Mouse (Mus musculus) heart, embryonic 16.5 days (tissue): ENCODE measurements around the gene Ifrd2. TPM values are rescaled to one million over a fixed set of nuclear protein-coding genes. Genes with fewer than 3 reads are reported as not detected.
A peak's percentile ranks its signal among the peaks of the same experiment; 100 is the strongest.

ENCODE experiments used
- ATAC-seq: fragments of 200-750 bp; cut with Nextera tagmentation; replicated peaks from 2 replicates; pipeline ENCODE4 v1.8.0; 2017; ENCODE audit warnings: moderate number of reproducible peaks; ENCODE audit not compliant: insufficient read depth, low FRiP score; ENCODE audit errors: extremely low read depth
- H3K27ac ChIP-seq: fragments of 300-500 bp; sonication (generic); 2 replicates; pipeline ENCODE4 v1.5.1; 2014; ENCODE audit warnings: mild to moderate bottlenecking, low read length, control low read depth, moderate library complexity
- H3K27me3 ChIP-seq: fragments of 300-500 bp; sonication (generic); 2 replicates; pipeline ENCODE4 v1.6.1; 2014; ENCODE audit warnings: low read length, mixed read lengths; ENCODE audit not compliant: control insufficient read depth, insufficient read depth
- H3K36me3 ChIP-seq: fragments of 300-500 bp; sonication (generic); 2 replicates; pipeline ENCODE4 v1.6.1; 2014; ENCODE audit not compliant: control insufficient read depth, insufficient read depth
- H3K4me1 ChIP-seq: fragments of 300-500 bp; sonication (generic); 2 replicates; pipeline ENCODE4 v1.6.1; 2014; ENCODE audit warnings: low read length, mixed read lengths; ENCODE audit not compliant: control insufficient read depth, insufficient read depth
- H3K4me2 ChIP-seq: fragments of 300-500 bp; sonication (generic); 2 replicates; pipeline ENCODE4 v1.6.1; 2014; ENCODE audit warnings: low read depth, mild to moderate bottlenecking, control low read depth, low read length
- H3K4me3 ChIP-seq: fragments of 300-500 bp; sonication (generic); 2 replicates; pipeline ENCODE4 v1.5.1; 2014; ENCODE audit warnings: mild to moderate bottlenecking, control low read depth, low read length
- H3K9ac ChIP-seq: fragments of 300-500 bp; sonication (generic); 2 replicates; pipeline ENCODE4 v1.6.1; 2014; ENCODE audit warnings: low read length, control low read depth
- H3K9me3 ChIP-seq: fragments of 300-500 bp; sonication (generic); replicated peaks from 2 replicates; pipeline ENCODE4 v1.6.1; 2016; ENCODE audit warnings: low read length; ENCODE audit not compliant: control insufficient read depth
- WGBS: fragments of 180-500 bp; shearing (Covaris S2); extraction: QIAGEN DNeasy Blood & Tissue Kit; methylation state at CpG from one replicate; pipeline ENCODE4 v1.1.7; 2014; 5-methylcytosine and 5-hydroxymethylcytosine counted together
- polyA plus RNA-seq: library from polyadenylated mRNA; unstranded; fragments of >200 nt; fragmentation: Nextera tagmentation; extraction: Ambion mirVana; gene quantifications from 2 replicates; pipeline ENCODE4 v1.2.1, GENCODE M21; 2015

Gene Ifrd2
- polyA plus RNA-seq, 1 experiment from 2014 or later: 46.5 TPM

GRCm38 (mm10) chr9:107549297-107550074 is 38.0 kb upstream of the Ifrd2 start:
- WGBS: 79% methylated on average over 20 of the region's 20 CpGs
- Histone ChIP-seq H3K4me3 (no peak overlapping the region), H3K9ac (no peak overlapping the region), H3K4me1 (peaks cover 31% of the 10 kb centered on the region), H3K36me3 (peaks cover 3% of the 10 kb centered on the region), H3K27ac (no peak overlapping the region), H3K4me2 (no peak overlapping the region), H3K9me3 (no peaks in the 10 kb centered on the region), H3K27me3 (peaks cover 8% of the 10 kb centered on the region)
- no peak for ATAC-seq

GRCm38 (mm10) chr9:107550491-107551116 is 36.8 kb upstream of the Ifrd2 start:
- H3K4me1 ChIP-seq: peaks cover 32% of the 10 kb centered on the region
- no peak for ATAC-seq
- H3K27ac ChIP-seq: 0 out of 2 replicates have a peak overlapping the region, but pooled peaks have one; percentile 1
- H3K27me3 ChIP-seq: peaks cover 8% of the 10 kb centered on the region
- peak overlapping the region; percentile 71 for H3K9ac ChIP-seq
- no peaks in the 10 kb centered on the region for H3K9me3 ChIP-seq
- no peaks in the 10 kb centered on the region for H3K36me3 ChIP-seq
- peak overlapping the region; percentile 51 for H3K4me3 ChIP-seq
- peak overlapping the region; percentile 91 for H3K4me2 ChIP-seq
- 46% methylated on average over 23 of the region's 23 CpGs for WGBS

DNA sequence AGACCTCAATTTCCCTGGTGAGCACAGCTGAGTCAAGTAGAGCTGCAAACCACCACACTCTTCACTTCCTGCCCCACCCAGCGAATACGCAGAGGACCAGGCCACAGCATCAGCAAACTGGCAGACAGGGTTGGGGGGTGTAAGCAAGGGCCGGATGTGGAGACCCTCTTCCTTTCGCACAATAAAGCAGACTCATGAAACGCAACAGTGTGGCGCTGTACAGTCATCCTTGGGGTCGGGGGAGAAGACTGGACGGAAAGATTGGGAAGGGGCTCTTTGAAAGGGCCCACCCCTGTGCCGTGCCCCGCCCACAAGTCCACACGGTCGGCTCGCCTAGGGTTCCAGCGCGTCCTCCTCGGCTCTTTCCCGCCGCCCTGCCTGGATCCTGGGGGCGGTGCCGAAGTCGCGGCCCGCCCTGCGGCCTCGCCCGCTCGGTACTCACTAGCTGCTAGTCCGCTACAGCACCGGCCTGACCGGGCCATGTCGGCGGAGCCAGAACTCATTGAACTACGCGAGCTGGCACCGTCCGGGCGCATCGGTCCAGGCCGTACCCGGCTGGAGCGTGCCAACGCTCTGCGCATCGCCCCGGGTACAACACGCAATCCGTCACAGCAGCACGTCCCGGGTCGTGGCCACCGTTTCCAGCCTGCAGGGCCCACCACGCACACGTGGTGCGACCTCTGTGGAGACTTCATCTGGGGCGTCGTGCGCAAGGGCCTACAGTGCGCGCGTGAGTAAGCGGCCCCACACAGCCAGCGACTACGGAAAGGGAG is 36.1 kb upstream of the Ifrd2 start, which contains the start of gene Rassf1:
TSS of gene Rassf1 (plus strand) at position 439 of the 773 bp plus-strand sequence.
- no peaks in the 10 kb centered on the region for H3K9me3 ChIP-seq
- 1% methylated on average over 63 of the region's 63 CpGs for WGBS
- peak within 1 kb of the TSS; percentile 71 for H3K9ac ChIP-seq
- peak within 1 kb of the TSS; percentile 15 for H3K27ac ChIP-seq
- ATAC-seq: peak; percentile 10; the same call in 1 of the 2 replicates
- peak within 1 kb of the TSS; percentile 91 for H3K4me2 ChIP-seq
- H3K4me1 ChIP-seq: peaks cover 36% of the 10 kb centered on the region
- H3K4me3 ChIP-seq: peak within 1 kb of the TSS; percentile 51
- no peaks in the 10 kb centered on the region for H3K36me3 ChIP-seq
- H3K27me3 ChIP-seq: peaks cover 8% of the 10 kb centered on the region

DNA sequence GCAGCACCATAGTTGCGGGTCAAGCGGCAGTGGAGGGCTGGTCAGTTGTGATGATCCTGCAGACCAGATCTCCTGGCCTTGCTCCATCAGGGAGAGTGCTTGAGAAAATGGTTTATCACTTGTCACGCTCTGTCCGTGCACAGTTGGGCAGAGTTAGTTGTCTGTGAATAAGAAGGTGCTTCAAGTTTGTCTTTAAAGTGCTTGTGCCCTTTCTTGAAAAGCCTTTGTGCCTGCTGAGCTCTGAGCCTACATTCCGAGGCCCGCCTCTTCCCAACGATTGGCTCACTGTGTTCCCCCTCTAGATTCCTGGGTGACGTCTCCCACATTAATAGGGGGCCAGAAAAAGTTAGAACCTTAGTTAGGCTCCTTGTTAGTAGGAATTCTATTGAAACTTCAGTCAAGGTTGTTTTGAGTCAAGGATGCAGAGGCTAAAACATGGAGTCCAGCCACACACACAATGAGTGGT is 35.5 kb upstream of the Ifrd2 start:
- H3K9ac ChIP-seq: peak overlapping the region; percentile 71
- no peaks in the 10 kb centered on the region for H3K36me3 ChIP-seq
- peaks cover 35% of the 10 kb centered on the region for H3K4me1 ChIP-seq
- H3K27me3 ChIP-seq: peaks cover 8% of the 10 kb centered on the region
- ATAC-seq: no peak
- no peaks in the 10 kb centered on the region for H3K9me3 ChIP-seq
- H3K4me2 ChIP-seq: peak overlapping the region; percentile 91
- H3K27ac ChIP-seq: peak overlapping the region; percentile 15
- whole genome bisulfite sequencing: 26% methylated on average over 8 of the region's 8 CpGs
- H3K4me3 ChIP-seq: peak overlapping the region; percentile 51

GRCm38 (mm10) chr9:107552690-107553393 is 34.6 kb upstream of the Ifrd2 start:
- Histone ChIP-seq H3K36me3 (peaks cover 7% of the 10 kb centered on the region), H3K9me3 (no peaks in the 10 kb centered on the region), H3K9ac (no peak overlapping the region), H3K4me2 (peak overlapping the region; percentile 91), H3K4me3 (no peak overlapping the region), H3K4me1 (peaks cover 29% of the 10 kb centered on the region), H3K27me3 (peaks cover 8% of the 10 kb centered on the region), H3K27ac (no peak overlapping the region)
- WGBS: 81% methylated on average over 5 of the region's 5 CpGs
- ATAC-seq: no peak

DNA sequence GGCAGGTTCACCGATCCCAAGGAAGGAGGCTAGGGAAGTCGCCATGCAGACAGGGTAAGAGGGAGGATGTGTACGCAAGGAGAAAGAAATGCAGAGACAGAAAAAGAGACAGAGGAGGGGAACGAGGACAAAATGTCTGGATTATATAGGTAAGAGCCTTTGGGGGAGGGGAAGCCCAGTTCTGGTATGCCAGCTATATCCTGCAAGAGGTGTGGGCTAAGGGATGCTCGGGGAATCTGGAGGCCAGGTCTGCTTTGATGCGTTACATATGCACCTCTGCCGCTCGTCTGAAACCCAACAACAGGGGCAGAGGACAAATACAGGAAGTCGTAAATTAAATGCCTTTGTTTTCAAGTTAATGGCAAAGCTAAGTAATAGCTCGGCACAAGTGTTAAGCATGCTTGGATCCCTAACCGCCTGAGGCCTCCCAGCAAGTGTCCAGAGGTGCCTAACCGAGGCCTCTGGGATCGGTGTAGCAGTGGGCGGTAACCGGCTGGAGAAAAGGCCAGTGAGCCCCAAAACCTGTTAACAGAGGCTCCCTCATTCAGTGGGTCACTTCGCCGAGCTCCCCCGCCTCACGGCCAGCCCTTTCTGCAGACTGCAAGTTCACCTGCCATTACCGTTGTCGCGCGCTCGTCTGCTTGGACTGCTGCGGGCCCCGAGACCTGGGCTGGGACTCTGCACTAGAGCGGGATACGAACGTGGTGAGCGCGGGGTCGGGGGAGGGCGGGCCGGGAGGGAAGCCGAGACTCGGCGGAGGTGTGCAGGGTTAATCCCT is 33.7 kb upstream of the Ifrd2 start:
- H3K4me1 ChIP-seq: peaks cover 29% of the 10 kb centered on the region
- peaks cover 8% of the 10 kb centered on the region for H3K27me3 ChIP-seq
- 7% methylated on average over 37 of the region's 37 CpGs for WGBS
- no peaks in the 10 kb centered on the region for H3K9me3 ChIP-seq
- H3K36me3 ChIP-seq: peaks cover 16% of the 10 kb centered on the region
- H3K27ac ChIP-seq: peak overlapping the region; percentile 83
- H3K4me2 ChIP-seq: peak overlapping the region; percentile 91
- peak overlapping the region; percentile 70 for H3K4me3 ChIP-seq
- peak; percentile 32 for ATAC-seq
- H3K9ac ChIP-seq: peak overlapping the region; percentile 76

DNA sequence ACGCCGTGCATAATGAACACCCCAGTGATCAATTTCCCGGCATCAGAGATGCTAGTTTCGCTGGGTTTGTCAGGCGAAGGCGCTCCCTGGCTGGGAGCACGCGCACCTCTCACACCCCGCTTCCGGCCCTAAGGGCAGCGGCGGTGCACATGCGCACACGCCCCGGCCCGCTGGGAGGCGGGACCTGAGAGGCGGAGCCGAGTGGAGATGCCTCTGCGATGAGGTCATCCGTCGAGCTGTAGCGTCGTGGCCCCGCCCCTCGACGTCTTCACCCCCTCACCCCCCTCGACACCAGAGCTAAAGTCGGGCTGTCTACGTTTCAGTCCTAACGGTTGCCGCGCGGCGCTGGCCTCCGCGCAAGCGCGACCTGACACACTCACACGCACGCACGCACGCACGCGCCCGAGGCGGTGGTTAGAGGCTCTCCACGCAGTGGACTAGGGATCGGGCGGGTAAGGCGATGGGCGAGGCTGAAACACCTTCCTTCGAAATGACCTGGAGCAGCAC is 33.1 kb upstream of the Ifrd2 start:
- peaks cover 22% of the 10 kb centered on the region for H3K36me3 ChIP-seq
- peak overlapping the region; percentile 98 for H3K27ac ChIP-seq
- peak; percentile 91 for ATAC-seq
- peak overlapping the region; percentile 70 for H3K4me3 ChIP-seq
- peaks cover 29% of the 10 kb centered on the region for H3K4me1 ChIP-seq
- no peaks in the 10 kb centered on the region for H3K9me3 ChIP-seq
- peaks cover 8% of the 10 kb centered on the region for H3K27me3 ChIP-seq
- WGBS: under 1% methylated on average over 53 of the region's 53 CpGs
- peak overlapping the region; percentile 91 for H3K4me2 ChIP-seq
- peak overlapping the region; percentile 96 for H3K9ac ChIP-seq
